Mouse (Mus musculus) kidney, adult 11 months (tissue): ENCODE measurements at regions not wholly inside any gene's neighbourhood (a gene's known extent, or its start where the extent isn't known, plus 50 kb on each side); places are given as distances from the start of the nearest gene placed in this dataset.
"Not testable (repeated sequence)": the region's sequence is repeated elsewhere in the genome, so short reads cannot be mapped to it uniquely, and the experiment has no call there.

ENCODE experiments used
- DNase-seq: peaks from one replicate; pipeline ENCODE4 v3.0.0; 2022

DNA sequence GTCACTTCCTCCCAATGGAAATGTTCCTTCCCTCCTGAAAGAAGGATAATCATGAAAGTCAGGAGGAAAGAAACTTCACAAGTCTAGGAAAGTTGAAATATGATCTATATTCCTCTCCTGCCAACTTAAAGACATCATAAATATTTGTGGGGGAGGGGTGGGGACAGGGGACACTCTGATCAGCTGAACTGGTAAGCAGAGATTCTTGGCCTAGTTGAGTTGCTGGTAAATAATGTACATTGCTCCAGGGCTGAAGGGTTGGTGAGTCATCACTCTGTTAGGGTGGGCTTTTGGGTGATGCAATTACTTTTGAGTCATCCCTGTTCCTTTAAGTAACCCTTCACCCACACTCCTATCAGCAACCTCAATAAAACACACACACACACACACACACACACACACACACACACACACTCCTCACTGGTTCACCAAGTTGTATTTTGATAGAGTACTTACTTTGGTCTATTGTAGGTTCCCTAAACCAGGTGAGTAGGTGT is 56.0 kb downstream of the Ccdc71l start:
- no peak for DNase-seq

- DNase-seq: peak; percentile 13
Measured at GRCm38 (mm10) chr12:32435126-32435525, 56.6 kb downstream of the Ccdc71l start.

DNA sequence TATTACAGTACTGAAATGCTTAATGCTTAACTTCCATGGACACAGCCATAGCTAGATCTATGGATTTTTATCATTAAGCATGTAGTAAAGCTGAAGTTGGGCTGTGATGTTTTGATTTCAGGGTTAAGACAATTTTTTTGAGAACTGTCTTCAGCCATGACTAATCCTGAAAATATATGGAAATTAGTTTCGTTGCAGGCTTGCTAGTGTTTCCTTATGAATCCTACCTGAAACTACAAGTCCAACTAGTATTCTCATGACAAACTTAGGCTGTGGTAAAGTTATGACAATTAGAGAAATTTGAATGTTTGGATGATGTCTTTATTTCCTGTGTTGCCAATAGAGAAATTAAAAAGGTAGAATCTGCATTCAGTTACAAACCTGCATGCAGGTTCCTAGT is 59.7 kb downstream of the Ccdc71l start:
- DNase-seq: no peak

DNA sequence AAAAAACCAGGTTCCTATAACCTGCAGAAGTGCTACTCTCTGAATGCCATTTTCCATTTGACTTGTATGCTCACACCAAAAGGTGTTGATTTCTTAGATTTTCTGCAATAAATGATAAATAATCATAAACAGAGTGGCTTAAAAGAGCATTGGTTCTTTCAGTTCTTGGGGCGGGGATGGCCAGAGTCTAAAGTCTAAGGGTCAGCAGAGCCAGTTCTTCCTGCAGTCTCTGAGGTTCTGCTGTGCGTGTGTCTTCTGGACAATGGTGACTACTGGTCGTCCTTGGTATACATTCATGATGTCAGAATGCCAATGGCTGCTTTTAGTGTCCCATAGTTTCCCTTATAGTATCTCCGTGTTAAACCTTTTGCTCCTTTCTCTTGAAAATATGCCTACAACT is 66.3 kb downstream of the Ccdc71l start:
- peak; percentile 3 for DNase-seq

GRCm38 (mm10) chr12:32445874-32446273 is 67.4 kb downstream of the Ccdc71l start:
- no peak for DNase-seq

DNA sequence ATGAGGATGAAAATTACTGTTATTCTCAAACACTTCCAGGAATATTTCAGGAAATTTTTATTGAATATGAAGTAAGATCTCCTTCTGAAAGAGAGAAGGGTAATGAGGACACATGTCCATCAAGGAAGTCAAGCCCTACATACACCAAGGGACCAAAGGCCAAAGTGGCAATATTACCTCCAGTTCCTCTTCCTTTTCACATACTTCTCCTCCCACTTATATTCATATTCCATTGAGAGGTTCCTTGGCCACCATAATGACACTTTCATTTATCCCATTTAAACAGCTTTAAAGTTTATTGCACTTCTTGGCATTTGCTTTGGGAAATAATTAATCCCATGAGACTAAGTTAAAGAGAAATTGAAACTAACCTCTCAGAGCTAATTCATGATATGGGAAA is 70.9 kb downstream of the Ccdc71l start:
- DNase-seq: no peak

- DNase-seq: no peak
Measured at GRCm38 (mm10) chr12:32451226-32451625, 72.7 kb downstream of the Ccdc71l start.

- no peak for DNase-seq
Measured at GRCm38 (mm10) chr12:32454794-32455193, 76.3 kb downstream of the Ccdc71l start.

DNA sequence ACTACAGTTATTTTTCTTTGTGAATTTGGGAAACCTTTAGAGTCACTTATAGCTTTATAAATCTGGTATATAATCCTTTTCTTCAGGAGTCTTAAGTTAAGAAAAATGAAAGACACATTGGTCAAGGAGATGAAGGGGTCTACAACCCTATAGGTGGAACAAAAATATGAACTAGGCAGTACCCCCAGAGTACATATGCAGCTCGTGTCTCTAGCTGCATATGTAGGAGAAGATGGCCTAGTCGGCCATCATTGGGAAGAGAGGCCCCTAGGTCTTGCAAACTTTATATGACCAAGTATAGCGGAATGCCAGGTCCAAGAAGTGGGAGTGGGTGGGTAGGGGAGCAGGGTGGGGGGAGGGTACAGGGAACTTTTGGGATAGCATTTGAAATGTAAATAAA is 76.7 kb downstream of the Ccdc71l start:
- not testable (repeated sequence) for DNase-seq

DNA sequence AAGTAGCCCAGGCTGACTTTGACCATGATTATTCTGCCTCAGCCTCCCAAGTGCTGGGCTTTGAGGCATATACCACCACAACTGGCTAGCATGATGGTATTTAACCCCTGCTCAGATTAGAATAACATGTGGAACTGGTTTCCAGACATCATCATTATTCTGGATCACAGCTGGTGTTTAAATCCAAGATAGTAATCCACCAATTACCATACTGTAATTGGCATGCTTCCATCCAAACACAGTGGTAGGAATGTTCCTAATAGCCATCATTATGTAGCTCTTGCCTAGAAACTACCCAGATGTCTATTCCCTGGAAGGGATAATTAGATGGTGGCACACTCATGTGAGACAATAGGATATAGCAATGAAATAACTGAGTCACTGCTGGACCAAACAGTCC is 77.4 kb downstream of the Ccdc71l start:
- DNase-seq: no peak

DNA sequence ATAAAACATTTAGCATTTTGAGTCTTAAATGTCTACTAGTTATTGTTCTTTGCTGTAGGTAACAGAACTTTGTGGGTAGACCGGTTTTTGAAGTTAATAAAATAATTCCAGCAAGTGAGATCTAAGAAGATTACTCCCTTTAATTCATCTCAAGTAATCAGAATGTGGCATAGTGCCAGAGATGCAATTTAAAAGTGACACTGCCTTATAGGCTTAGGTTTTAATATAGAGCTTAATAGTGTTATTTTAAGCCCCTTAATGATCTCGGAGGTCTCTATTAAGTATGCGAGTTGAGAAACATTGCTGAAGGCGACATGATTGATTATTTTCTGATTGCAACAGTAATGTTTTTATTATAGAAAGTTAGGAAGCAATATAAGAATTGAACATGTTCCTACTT is 78.3 kb downstream of the Ccdc71l start:
- DNase-seq: no peak

DNA sequence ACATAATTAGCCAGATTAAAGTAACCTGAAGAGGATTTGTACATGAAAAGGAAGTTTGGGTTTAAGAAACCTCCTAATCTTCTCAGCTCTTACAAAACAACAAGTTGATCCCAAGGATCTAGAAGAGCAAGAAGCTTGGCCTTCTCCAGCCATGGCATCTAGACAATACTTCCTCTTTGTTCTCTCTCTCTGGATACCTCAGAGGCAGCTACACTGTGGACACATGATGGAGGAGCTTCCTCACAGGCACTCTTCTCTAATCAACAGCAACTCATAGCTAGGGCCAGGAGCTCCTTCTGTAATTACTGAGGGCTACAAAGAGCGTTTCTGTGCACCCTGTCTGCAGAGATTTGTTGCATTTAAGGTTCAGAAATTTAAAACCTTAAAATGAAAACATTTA is 79.9 kb downstream of the Ccdc71l start:
- DNase-seq: no peak

DNA sequence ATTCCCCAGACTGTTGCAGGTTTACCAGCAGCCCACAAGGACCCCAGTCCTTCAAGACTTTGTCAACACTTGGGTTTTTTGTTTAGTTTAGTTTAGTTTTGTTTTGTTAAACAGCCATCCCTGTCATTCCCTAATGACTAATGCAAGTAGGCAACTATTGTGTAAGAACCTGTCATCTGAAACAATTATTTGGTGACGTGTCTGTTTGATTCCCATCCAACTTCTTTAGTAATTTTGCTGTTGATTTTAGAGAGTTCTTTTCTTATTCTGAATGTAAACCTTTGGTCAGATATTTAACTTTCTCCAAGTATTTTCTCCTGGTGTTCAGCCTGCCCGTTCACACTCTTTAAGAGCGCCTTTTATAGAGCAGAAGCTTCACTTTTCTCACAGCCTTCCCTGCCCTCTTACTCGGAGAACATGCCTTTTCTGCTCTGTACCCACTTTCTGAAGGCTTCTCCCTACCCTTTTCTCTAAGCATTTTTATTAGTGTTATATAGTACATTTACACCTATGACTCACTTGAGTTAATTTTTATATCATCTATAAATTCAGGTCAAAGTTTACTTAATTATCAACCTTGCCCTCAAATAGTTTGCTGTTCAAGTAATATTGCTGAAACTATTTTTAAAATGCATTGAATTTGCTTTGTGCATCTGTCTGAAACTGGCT is 82.0 kb downstream of the Ccdc71l start:
- no peak for DNase-seq

- DNase-seq: peak; percentile 39
Measured at GRCm38 (mm10) chr12:32465371-32465770, 86.9 kb downstream of the Ccdc71l start.

- no peak for DNase-seq
Measured at GRCm38 (mm10) chr12:32469863-32470262, 91.4 kb downstream of the Ccdc71l start.

DNA sequence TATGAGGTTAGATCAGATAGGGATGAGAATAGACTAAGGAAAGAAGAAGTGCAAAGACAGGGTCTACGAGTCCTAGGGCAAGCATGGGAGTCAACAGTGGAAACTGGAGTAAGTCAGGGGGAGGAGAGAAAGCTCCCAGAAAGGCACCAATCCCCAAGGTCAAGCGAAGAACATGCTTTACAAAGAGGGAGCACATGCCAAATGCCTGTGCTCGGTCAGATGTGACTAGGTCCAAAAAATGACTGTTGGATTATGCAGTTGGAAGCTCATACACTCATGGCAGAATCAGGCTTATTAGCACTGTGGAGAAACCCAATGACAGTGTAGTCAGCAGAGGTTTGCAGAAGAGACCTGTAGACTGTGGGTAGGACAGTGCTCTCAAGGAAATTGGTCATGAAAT is 100.9 kb downstream of the Ccdc71l start:
- DNase-seq: peak; percentile 58

DNA sequence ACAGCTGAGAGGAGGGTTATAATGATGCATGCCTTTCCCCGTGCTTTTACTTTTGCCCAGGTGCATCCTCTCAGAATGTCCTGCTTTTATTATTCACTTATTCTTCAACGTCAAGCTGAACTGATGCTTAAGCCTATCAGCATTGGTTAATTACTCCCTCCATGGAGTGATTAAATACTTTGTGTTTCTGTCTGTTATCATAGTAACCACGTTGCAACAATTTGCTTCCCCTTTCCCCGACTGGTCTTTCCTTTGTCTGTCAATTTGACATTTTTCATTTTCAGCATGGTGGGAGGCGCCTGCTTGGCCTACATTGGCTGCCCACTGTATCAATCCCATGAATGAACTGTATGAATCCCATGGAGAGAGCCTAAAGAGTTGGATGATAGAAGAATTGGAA is 101.8 kb downstream of the Ccdc71l start:
- DNase-seq: no peak

DNA sequence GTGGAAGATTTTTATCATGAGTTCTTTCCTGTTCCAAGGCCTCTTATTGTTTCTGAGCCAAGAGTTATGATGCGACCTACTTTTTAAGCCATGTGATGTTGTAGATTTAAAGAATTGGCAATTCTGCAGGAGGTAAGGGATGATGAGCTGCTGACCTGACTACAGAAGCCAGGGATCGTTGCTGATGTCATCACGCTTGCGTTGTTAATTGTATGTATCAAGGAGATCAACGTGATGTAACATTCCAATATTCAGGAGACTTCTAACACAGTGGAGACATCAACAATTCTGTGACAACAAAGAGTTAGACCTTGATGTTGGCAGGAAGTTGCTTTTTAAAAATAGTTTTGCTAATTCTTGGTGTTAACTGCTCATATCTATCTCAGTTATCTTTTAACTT is 102.5 kb downstream of the Ccdc71l start:
- DNase-seq: no peak

DNA sequence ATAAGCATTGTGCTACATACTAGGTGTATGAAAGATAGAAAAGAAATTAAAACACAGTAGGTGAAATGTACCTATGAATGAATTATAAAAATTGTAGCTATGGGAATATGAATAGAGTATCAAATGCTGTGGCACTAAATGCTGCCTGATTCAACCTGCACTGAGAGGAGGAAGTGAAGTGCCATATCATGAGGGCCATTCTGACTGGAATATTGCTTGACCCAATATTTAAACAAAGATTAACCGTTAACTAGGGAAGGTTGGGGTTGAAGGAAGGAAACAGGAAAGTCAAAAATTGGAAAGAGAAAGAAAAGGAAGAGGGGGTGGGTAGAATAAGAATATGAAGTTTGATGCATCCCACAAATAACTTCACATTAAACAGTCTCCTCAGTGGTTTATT is 103.8 kb downstream of the Ccdc71l start:
- no peak for DNase-seq

DNA sequence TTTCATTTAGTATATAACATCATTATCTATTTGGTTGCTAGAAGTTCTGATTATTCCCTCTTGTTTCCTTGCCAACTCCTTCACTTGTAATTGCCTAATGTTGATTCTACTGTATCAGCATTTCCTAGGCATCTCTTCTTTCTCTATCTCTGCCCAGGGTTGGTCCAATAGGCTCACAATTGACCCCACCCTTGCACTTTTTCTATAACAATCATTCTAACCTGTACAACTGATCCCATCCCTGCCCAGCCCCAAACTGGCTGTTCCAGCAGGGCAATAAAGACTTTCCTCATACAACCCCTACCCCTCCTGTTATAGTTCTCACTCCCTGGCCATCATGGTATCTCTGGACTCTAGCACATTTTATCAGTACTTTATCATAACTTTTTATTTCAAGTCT is 104.3 kb downstream of the Ccdc71l start:
- DNase-seq: no peak

DNA sequence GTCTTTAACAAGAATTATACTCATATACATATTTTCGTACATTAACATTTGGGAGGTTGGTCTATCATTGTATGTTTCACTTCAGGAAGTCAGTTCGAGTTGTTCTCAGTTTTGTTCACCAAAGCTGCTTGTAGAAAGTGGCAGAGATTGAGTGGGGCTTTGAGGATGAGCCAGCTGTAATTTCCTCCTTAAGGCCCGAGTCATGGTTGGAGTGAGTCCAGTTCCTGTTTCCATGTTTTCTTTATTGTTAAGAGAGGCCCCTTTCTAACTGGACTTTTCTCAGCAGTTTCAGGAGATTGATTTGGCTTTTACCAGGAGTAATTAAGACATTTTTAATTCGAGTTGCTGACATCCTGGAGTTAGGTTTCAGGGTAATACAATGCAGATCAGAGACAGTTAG is 107.7 kb downstream of the Ccdc71l start:
- DNase-seq: no peak

GRCm38 (mm10) chr12:32486729-32487128 is 108.2 kb downstream of the Ccdc71l start:
- DNase-seq: no peak

DNA sequence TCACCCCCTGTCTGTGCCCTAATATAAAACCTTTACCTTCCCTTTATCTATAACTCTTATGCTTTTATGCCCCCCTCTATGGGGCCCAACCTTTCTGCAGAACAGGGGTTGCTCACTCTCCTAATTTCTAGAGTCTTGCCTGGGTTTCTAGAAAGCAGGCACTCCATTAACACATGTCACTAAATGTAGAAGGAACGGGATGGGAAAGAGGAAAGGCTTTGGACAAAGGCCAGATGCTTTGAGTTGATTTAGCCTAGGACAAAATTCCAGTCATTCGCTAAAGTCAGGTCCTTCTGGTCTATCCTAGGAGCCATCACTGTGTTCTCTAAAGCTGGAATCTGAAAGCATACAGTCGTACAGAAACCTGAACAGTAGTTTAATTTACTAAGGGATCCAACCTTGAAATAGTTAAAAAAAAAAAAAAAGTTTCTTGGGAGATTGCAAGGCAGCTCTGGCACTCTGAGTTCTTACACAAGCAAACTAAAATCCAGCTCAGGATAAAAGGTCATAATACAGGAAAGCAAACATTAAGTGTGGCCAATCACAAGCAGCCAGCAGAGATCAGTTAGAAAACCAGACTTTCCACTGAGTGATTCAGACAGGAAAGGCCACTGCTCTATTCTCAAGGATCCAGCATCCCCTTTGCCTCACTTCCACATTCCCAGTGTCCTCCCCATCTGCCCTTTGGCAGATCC is 109.5 kb downstream of the Ccdc71l start:
- no peak for DNase-seq

- peak; percentile 20 for DNase-seq
Measured at GRCm38 (mm10) chr12:32488578-32488892, 110.0 kb downstream of the Ccdc71l start.
